Mouse (Mus musculus) kidney, adult 18-20 months (tissue): ENCODE data around the gene Sephs2.
"Not testable (repeated sequence)": the region's sequence is repeated elsewhere in the genome, so short reads cannot be mapped to it uniquely, and the experiment has no call there.

Experiments used
- DNase-seq: peaks from one replicate; pipeline ENCODE4 v3.0.0; 2021

The Sephs2 gene

GRCm38 (mm10) chr7:127270256-127270655 lies 3.6 kb downstream of the Sephs2 start:
- no peak for DNase-seq

- DNase-seq, result no peak
Measured at GRCm38 (mm10) chr7:127263526-127263925, 10.3 kb downstream of the Sephs2 start.

- DNase-seq, result no peak
Measured at GRCm38 (mm10) chr7:127262218-127262961, 11.5 kb downstream of the Sephs2 start.

GRCm38 (mm10) chr7:127260309-127261111 lies 13.3 kb downstream of the Sephs2 start, which contains the start of gene Dctpp1:
Gene Dctpp1, minus strand, starts transcription at chr7:127260709.
- DNase-seq, result peak; percentile 98

GRCm38 (mm10) chr7:127259186-127259905 lies 14.5 kb downstream of the Sephs2 start:
- no peak for DNase-seq

- no peak for DNase-seq
Measured at GRCm38 (mm10) chr7:127256518-127256917, 17.3 kb downstream of the Sephs2 start.

GRCm38 (mm10) chr7:127255965-127256364 lies 17.9 kb downstream of the Sephs2 start:
- DNase-seq, result no peak

- DNase-seq, result no peak
Measured at GRCm38 (mm10) chr7:127255008-127255407, 18.8 kb downstream of the Sephs2 start.

- peak; percentile 92 for DNase-seq
Measured at GRCm38 (mm10) chr7:127253821-127254769, 19.8 kb downstream of the Sephs2 start.

GRCm38 (mm10) chr7:127253341-127253740 lies 20.5 kb downstream of the Sephs2 start:
- DNase-seq, result no peak

GRCm38 (mm10) chr7:127252414-127252813 lies 21.4 kb downstream of the Sephs2 start:
- DNase-seq, result no peak

GRCm38 (mm10) chr7:127250511-127250910 lies 23.3 kb downstream of the Sephs2 start:
- DNase-seq, result not testable (repeated sequence)

- DNase-seq, result no peak
Measured at GRCm38 (mm10) chr7:127244658-127245510, 29.0 kb downstream of the Sephs2 start.

GRCm38 (mm10) chr7:127243870-127244657 lies 29.8 kb downstream of the Sephs2 start, which contains the start of gene Zfp771:
Gene Zfp771, plus strand, starts transcription at chr7:127244274.
- peak; percentile 96 for DNase-seq

- DNase-seq, result no peak
Measured at GRCm38 (mm10) chr7:127243361-127243867, 30.4 kb downstream of the Sephs2 start.

GRCm38 (mm10) chr7:127234777-127235176 lies 39.1 kb downstream of the Sephs2 start:
- no peak for DNase-seq

- no peak for DNase-seq
Measured at GRCm38 (mm10) chr7:127233765-127234164, 40.1 kb downstream of the Sephs2 start.

GRCm38 (mm10) chr7:127233368-127233749 lies 40.5 kb downstream of the Sephs2 start:
- no peak for DNase-seq

GRCm38 (mm10) chr7:127232622-127233367 lies 41.1 kb downstream of the Sephs2 start, which contains the start of the genes Zfp553 and Sept1:
Gene Zfp553, plus strand, starts transcription at chr7:127233061.
Gene Sept1, minus strand, starts transcription at chr7:127233130.
- DNase-seq, result peak; percentile 91
